Mouse (Mus musculus) left cerebral cortex, postnatal 14 days (tissue): ENCODE measurements around the gene Gm1673. TPM values are rescaled to one million over a fixed set of nuclear protein-coding genes. Genes with fewer than 3 reads are reported as not detected.

Source experiments
- DNase-seq, 2 experiments: peaks; one replicate each; pipeline ENCODE4 v3.0.0; 2021 to 2022; ENCODE audit warnings: low spot score in 2 of 2, mixed read lengths in 1 of 2
- intact Hi-C: fragments of 180-260 bp; cut with DNase I; formaldehyde crosslinking; loops from one replicate; pipeline ENCODE4 v1.15.1; 2025
- total RNA-seq, 2 experiments: library from RNA; stranded (reverse); gene quantifications; 2 replicates each; pipeline ENCODE4 v1.2.3; 2021

Gene Gm1673
- total RNA-seq, 2 experiments from 2014 or later, result 101 to 117 TPM

- peak; percentile 89 to 91 for DNase-seq
- intact Hi-C loops, result loop anchor here (2.0 to 10.0 kb wide), 2 partner anchors 199 to 293 kb away; partner anchors contain the start of genes Cfap99 and Zfyve28
These were observed 12.8 kb downstream of the Gm1673 start, which contains the start of gene Nat8l for GRCm38 (mm10) chr5:33995843-33996693. Gene Nat8l, plus strand, starts transcription at chr5:33995984.

- intact Hi-C loops, result loop anchor here (2.0 to 10.0 kb wide), 2 partner anchors 198 to 292 kb away; partner anchors contain the start of genes Cfap99 and Zfyve28
- no peak for DNase-seq
These were observed 13.4 kb downstream of the Gm1673 start for GRCm38 (mm10) chr5:33996694-33997045.

- DNase-seq, result peak; percentile 78 to 82
- intact Hi-C loops, result loop anchor here (2.0 to 10.0 kb wide), 2 partner anchors 198 to 292 kb away; partner anchors contain the start of genes Cfap99 and Zfyve28
These were observed 14.0 kb downstream of the Gm1673 start for GRCm38 (mm10) chr5:33997051-33997741.

GRCm38 (mm10) chr5:33997829-33998504 is 14.7 kb downstream of the Gm1673 start:
- intact Hi-C loops, result loop anchor here (2.0 to 10.0 kb wide), 2 partner anchors 197 to 291 kb away; partner anchors contain the start of genes Cfap99 and Zfyve28
- no peak for DNase-seq

- no peak for DNase-seq
- intact Hi-C loops, result loop anchor here (10.0 kb wide), 1 partner anchor 196 kb away; no protein-coding TSS in a partner anchor
These were observed 15.3 kb downstream of the Gm1673 start for GRCm38 (mm10) chr5:33998505-33998877.

GRCm38 (mm10) chr5:33999466-34000090 is 16.3 kb downstream of the Gm1673 start:
- no peak for DNase-seq
- intact Hi-C loops, result loop anchor here (10.0 kb wide), 1 partner anchor 195 kb away; no protein-coding TSS in a partner anchor

GRCm38 (mm10) chr5:34000809-34001208 is 17.6 kb downstream of the Gm1673 start:
- DNase-seq, result no peak
- intact Hi-C loops, result no loop called here

GRCm38 (mm10) chr5:34001401-34001800 is 18.2 kb downstream of the Gm1673 start:
- DNase-seq, result no peak
- intact Hi-C loops, result no loop called here

- intact Hi-C loops, result no loop called here
- no peak for DNase-seq
These were observed 19.4 kb downstream of the Gm1673 start for GRCm38 (mm10) chr5:34002636-34003035.

GRCm38 (mm10) chr5:34004618-34005017 is 21.4 kb downstream of the Gm1673 start:
- intact Hi-C loops, result no loop called here
- DNase-seq, result no peak

GRCm38 (mm10) chr5:34006832-34007231 is 23.6 kb downstream of the Gm1673 start:
- DNase-seq, result no peak
- intact Hi-C loops, result no loop called here

- intact Hi-C loops, result no loop called here
- DNase-seq, result no peak
These were observed 24.2 kb downstream of the Gm1673 start for GRCm38 (mm10) chr5:34007392-34007941.

- intact Hi-C loops, result no loop called here
- DNase-seq, result no peak
These were observed 31.4 kb downstream of the Gm1673 start for GRCm38 (mm10) chr5:34014652-34015051.

- intact Hi-C loops, result no loop called here
- DNase-seq, result no peak
These were observed 35.7 kb downstream of the Gm1673 start for GRCm38 (mm10) chr5:34018968-34019367.

GRCm38 (mm10) chr5:34030101-34030500 is 46.9 kb downstream of the Gm1673 start:
- DNase-seq, result no peak
- intact Hi-C loops, result no loop called here

- intact Hi-C loops, result no loop called here
- no peak for DNase-seq
These were observed 47.8 kb downstream of the Gm1673 start for GRCm38 (mm10) chr5:34031022-34031421.

- intact Hi-C loops, result no loop called here
- no peak for DNase-seq
These were observed 49.3 kb downstream of the Gm1673 start for GRCm38 (mm10) chr5:34032520-34032919.
